Mouse (Mus musculus) midbrain, embryonic 14.5 days (tissue): ENCODE data around the gene 4930539E08Rik. TPM values are rescaled to one million over a fixed set of nuclear protein-coding genes. Genes with fewer than 3 reads are reported as not detected.

Source experiments
- ATAC-seq: fragments of 200-750 bp; cut with Nextera tagmentation; 2 replicates; pipeline ENCODE4 v1.8.0; 2017; ENCODE audit warnings: moderate number of reproducible peaks, moderate library complexity; ENCODE audit not compliant: low FRiP score, low TSS enrichment
- DNase-seq: peaks from one replicate; pipeline ENCODE4 v3.0.0-alpha.2; 2015
- H3K27ac ChIP-seq: fragments of 300-500 bp; sonication (generic); replicated peaks from 2 replicates; pipeline ENCODE4 v1.5.1; 2014; ENCODE audit warnings: mild to moderate bottlenecking, low read depth, low read length, moderate library complexity
- H3K27me3 ChIP-seq: fragments of 300-500 bp; sonication (generic); 2 replicates; pipeline ENCODE4 v1.6.1; 2014; ENCODE audit warnings: low read length, control low read depth, mixed read lengths; ENCODE audit not compliant: control insufficient read depth, insufficient read depth
- H3K36me3 ChIP-seq: fragments of 300-500 bp; sonication (generic); 2 replicates; pipeline ENCODE4 v1.6.1; 2014; ENCODE audit warnings: low read length, control low read depth; ENCODE audit not compliant: control insufficient read depth, insufficient read depth
- H3K4me1 ChIP-seq: fragments of 300-500 bp; sonication (generic); 2 replicates; pipeline ENCODE4 v1.6.1; 2014; ENCODE audit warnings: mild to moderate bottlenecking, antibody characterized with exemption, low read length, control low read depth; ENCODE audit not compliant: control insufficient read depth, insufficient read depth
- H3K4me2 ChIP-seq: fragments of 300-500 bp; sonication (generic); 2 replicates; pipeline ENCODE4 v1.6.1; 2014; ENCODE audit warnings: mild to moderate bottlenecking, low read length, moderate library complexity
- H3K4me3 ChIP-seq: fragments of 300-500 bp; sonication (generic); replicated peaks from 2 replicates; pipeline ENCODE4 v1.5.1; 2014; ENCODE audit warnings: low read depth, low read length
- H3K9ac ChIP-seq: fragments of 300-500 bp; sonication (generic); replicated peaks from 2 replicates; pipeline ENCODE4 v1.6.1; 2014; ENCODE audit warnings: mild to moderate bottlenecking, low read length, moderate library complexity
- H3K9me3 ChIP-seq: fragments of 300-500 bp; sonication (generic); 2 replicates; pipeline ENCODE4 v1.6.1; 2016; ENCODE audit warnings: low read length, control low read depth, mixed read lengths; ENCODE audit not compliant: control insufficient read depth
- whole genome bisulfite sequencing: fragments of 180-500 bp; shearing (Covaris S2); extraction: QIAGEN DNeasy Blood & Tissue Kit; methylation state at CpG from one replicate; pipeline ENCODE4 v1.1.7; 2014; 5-methylcytosine and 5-hydroxymethylcytosine counted together
- polyA plus RNA-seq: library from polyadenylated mRNA; unstranded; fragments of >200 nt; fragmentation: Nextera tagmentation; extraction: Ambion mirVana; gene quantifications from 2 replicates; pipeline ENCODE4 v1.2.1, GENCODE M21; 2014

4930539E08Rik gene
- polyA plus RNA-seq, 1 experiment from 2014 or later, result 1.2 TPM

DNA sequence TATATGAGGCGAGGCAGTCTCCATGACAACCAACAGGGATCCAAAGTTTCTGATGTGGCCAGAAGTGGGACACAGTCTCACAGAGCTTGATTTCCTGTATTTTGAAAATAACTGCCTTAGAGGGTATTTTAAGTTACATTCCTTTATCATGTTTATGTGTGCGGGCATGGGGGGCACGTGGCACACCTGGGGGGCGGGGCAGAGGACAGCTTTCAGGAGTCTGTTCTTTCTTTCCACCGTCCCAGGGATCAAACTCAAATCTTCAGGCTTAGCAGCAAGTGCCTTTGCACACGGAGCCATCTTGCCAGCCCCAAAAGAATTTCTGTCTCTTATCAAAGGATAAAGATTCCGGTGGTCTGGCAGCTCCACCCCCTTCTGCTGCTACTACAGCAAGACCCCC lies 51.2 kb downstream of the 4930539E08Rik start:
- no peak for ATAC-seq

DNA sequence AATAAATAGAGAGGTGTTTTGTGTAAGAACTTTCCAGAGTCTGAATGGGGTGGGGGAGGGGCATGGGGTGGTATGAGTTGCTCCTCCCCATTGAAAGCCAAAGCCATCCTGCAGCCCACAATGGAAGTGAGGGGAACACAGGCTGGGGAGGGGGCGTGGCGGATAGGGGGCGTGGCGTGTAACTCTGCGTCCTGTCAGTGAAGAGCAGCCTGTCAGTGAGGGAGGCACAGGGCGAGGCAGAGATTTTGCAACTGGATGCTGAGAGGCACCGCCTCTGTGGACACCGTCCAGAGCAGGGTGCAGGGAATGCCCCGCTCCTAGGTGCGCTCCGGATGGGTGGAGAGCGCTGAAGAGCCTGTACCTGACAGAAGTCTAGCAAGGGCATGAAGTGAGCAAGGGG lies 56.9 kb downstream of the 4930539E08Rik start, which contains the start of gene Pnpla1:
Gene Pnpla1, plus strand, starts transcription at position 207 of the 400 bp plus-strand sequence.
- ATAC-seq (no peak), DNase-seq (no peak)
- no peaks in the 10 kb centered on the region for H3K4me1 ChIP-seq
- H3K9ac ChIP-seq, result no peak within 1 kb of the TSS
- no peak within 1 kb of the TSS for H3K27ac ChIP-seq
- WGBS, result 28% methylated on average over 12 of the region's 12 CpGs
- no peaks in the 10 kb centered on the region for H3K27me3 ChIP-seq
- H3K9me3 ChIP-seq, result peaks cover 4% of the 10 kb centered on the region; the same call in 1 of the 2 replicates
- H3K4me2 ChIP-seq, result no peak within 1 kb of the TSS
- H3K36me3 ChIP-seq, result no peaks in the 10 kb centered on the region
- no peak within 1 kb of the TSS for H3K4me3 ChIP-seq

More for the DNA sequence above, 51.2 kb downstream of the 4930539E08Rik start:
- Histone ChIP-seq H3K9me3 (no peaks in the 10 kb centered on the region), H3K4me2 (no peak overlapping the region), H3K36me3 (no peaks in the 10 kb centered on the region), H3K27ac (no peak overlapping the region), H3K9ac (no peak overlapping the region), H3K4me1 (peaks cover 5% of the 10 kb centered on the region; the same call in 1 of the 2 replicates), H3K27me3 (no peaks in the 10 kb centered on the region), H3K4me3 (no peak overlapping the region)
- no peak for DNase-seq
- WGBS, result 73% methylated on average over 7 of the region's 7 CpGs

GRCm38 (mm10) chr17:28856030-28856429 lies 59.1 kb downstream of the 4930539E08Rik start:
- Histone ChIP-seq H3K4me1 (no peaks in the 10 kb centered on the region), H3K27me3 (no peaks in the 10 kb centered on the region), H3K4me2 (no peak overlapping the region), H3K4me3 (no peak overlapping the region), H3K36me3 (no peaks in the 10 kb centered on the region), H3K9ac (no peak overlapping the region), H3K27ac (0 out of 2 replicates have a peak overlapping the region, but pooled peaks have one; percentile 20), H3K9me3 (peaks cover 4% of the 10 kb centered on the region; the same call in 1 of the 2 replicates)
- ATAC-seq, result no peak
- 79% methylated on average over 3 of the region's 3 CpGs for WGBS
- peak; percentile 7 for DNase-seq

GRCm38 (mm10) chr17:28855166-28855885 lies 59.8 kb downstream of the 4930539E08Rik start:
- Histone ChIP-seq H3K4me1 (no peaks in the 10 kb centered on the region), H3K4me2 (no peak overlapping the region), H3K9ac (no peak overlapping the region), H3K4me3 (no peak overlapping the region), H3K36me3 (no peaks in the 10 kb centered on the region), H3K27ac (no peak overlapping the region), H3K9me3 (peaks cover 4% of the 10 kb centered on the region; the same call in 1 of the 2 replicates), H3K27me3 (no peaks in the 10 kb centered on the region)
- DNase-seq (no peak), ATAC-seq (no peak)
- WGBS, result 85% methylated on average over 9 of the region's 9 CpGs

- Histone ChIP-seq H3K4me1 (no peaks in the 10 kb centered on the region), H3K36me3 (no peaks in the 10 kb centered on the region), H3K4me2 (no peak overlapping the region), H3K9ac (no peak overlapping the region), H3K9me3 (peaks cover 4% of the 10 kb centered on the region; the same call in 1 of the 2 replicates), H3K4me3 (no peak overlapping the region), H3K27me3 (no peaks in the 10 kb centered on the region), H3K27ac (no peak overlapping the region)
- ATAC-seq (no peak), DNase-seq (no peak)
- 84% methylated on average over 7 of the region's 7 CpGs for WGBS
Measured at GRCm38 (mm10) chr17:28854377-28854776, 60.7 kb downstream of the 4930539E08Rik start.

GRCm38 (mm10) chr17:28850511-28850910 lies 64.6 kb downstream of the 4930539E08Rik start:
- Histone ChIP-seq H3K36me3 (no peaks in the 10 kb centered on the region), H3K9ac (no peak overlapping the region), H3K4me3 (no peak overlapping the region), H3K27ac (no peak overlapping the region), H3K27me3 (no peaks in the 10 kb centered on the region), H3K9me3 (no peaks in the 10 kb centered on the region), H3K4me2 (no peak overlapping the region), H3K4me1 (no peaks in the 10 kb centered on the region)
- no peak for ATAC-seq
- DNase-seq, result no peak
- WGBS, result 94% methylated on average over 5 of the region's 5 CpGs

GRCm38 (mm10) chr17:28846974-28847617 lies 68.0 kb downstream of the 4930539E08Rik start:
- no peaks in the 10 kb centered on the region for H3K27me3 ChIP-seq
- no peak overlapping the region for H3K4me3 ChIP-seq
- no peaks in the 10 kb centered on the region for H3K4me1 ChIP-seq
- WGBS, result 69% methylated on average over 11 of the region's 11 CpGs
- H3K9me3 ChIP-seq, result no peaks in the 10 kb centered on the region
- DNase-seq (no peak), ATAC-seq (no peak)
- H3K27ac ChIP-seq, result no peak overlapping the region
- H3K9ac ChIP-seq, result no peak overlapping the region
- H3K4me2 ChIP-seq, result no peak overlapping the region
- no peaks in the 10 kb centered on the region for H3K36me3 ChIP-seq
